ENCODE assay signal across 32 mouse cellular contexts in genomic region chr2:157953978-157954377, GRCm38 (mm10). TPM values are rescaled to one million over a fixed set of nuclear protein-coding genes. Genes with fewer than 3 reads are reported as not detected.
DNase-seq lines count a peak whose midpoint lies in the region; ATAC-seq and TF ChIP-seq lines count a peak whose summit lies in the region.
"Had no signal": no experiment of that assay in that cellular context is flagged by ENCODE, and none has a peak within 500 bp of the region (broad histone marks: within the 10 kb centered on the region; RNA-seq: fewer than 3 reads in every experiment).

No protein-coding gene starts in this region.

- no peak overlapping the region for H3K4me2 ChIP-seq in forebrain, embryonic 14.5 days (ENCODE audit: low read length)
- no peak overlapping the region for H3K4me2 ChIP-seq in forebrain, embryonic 11.5 days (ENCODE audit: low read depth, low read length, severe bottlenecking)
- H3K4me2 ChIP-seq: heart, embryonic 12.5 days; liver, embryonic 15.5 days; lung, embryonic 15.5 days; neural tube, embryonic 12.5 days had no signal

- ATAC-seq in forebrain, embryonic 14.5 days = peak; percentile 77; the same call in 1 of the 2 replicates
- ATAC-seq in forebrain, embryonic 11.5 days (replicated peaks; ENCODE audit: low FRiP score) = no peak
- ATAC-seq: CD4-positive, CD25-positive, alpha-beta regulatory T cell, adult 4 months; intestine, postnatal 0 days had no signal

- no peaks in the 10 kb centered on the region for H3K9me3 ChIP-seq in forebrain, embryonic 14.5 days (replicated peaks; ENCODE audit: control insufficient read depth, low read length)
- no peaks in the 10 kb centered on the region for H3K9me3 ChIP-seq in forebrain, embryonic 11.5 days (ENCODE audit: control insufficient read depth, low read length)
- H3K9me3 ChIP-seq: limb, embryonic 10.5 days; liver, embryonic 15.5 days; lung, embryonic 15.5 days; neural tube, embryonic 12.5 days had no signal

- peak overlapping the region; percentile 36; the same call in 1 of the 2 replicates for H3K27ac ChIP-seq in forebrain, embryonic 14.5 days (ENCODE audit: low read depth, low read length)
- no peak overlapping the region for H3K27ac ChIP-seq in forebrain, embryonic 11.5 days (ENCODE audit: low read depth, low read length)
- H3K27ac ChIP-seq: hindbrain, embryonic 10.5 days; left cerebral cortex, adult 2 months; limb, embryonic 10.5 days; liver, embryonic 15.5 days; lung, embryonic 15.5 days; neural tube, embryonic 12.5 days had no signal

- no peaks in the 10 kb centered on the region for H3K36me3 ChIP-seq in forebrain, embryonic 14.5 days (ENCODE audit: control insufficient read depth, insufficient read depth, low read length)
- no peaks in the 10 kb centered on the region for H3K36me3 ChIP-seq in forebrain, embryonic 11.5 days (ENCODE audit: control insufficient read depth, insufficient read depth, low read length)
- H3K36me3 ChIP-seq: heart, embryonic 12.5 days; hindbrain, embryonic 10.5 days; limb, embryonic 10.5 days; liver, embryonic 15.5 days; lung, embryonic 15.5 days; neural tube, embryonic 12.5 days had no signal

- no peak overlapping the region for H3K9ac ChIP-seq in forebrain, embryonic 14.5 days (ENCODE audit: low read length)
- H3K9ac ChIP-seq in forebrain, embryonic 11.5 days (ENCODE audit: low read length) = no peak overlapping the region
- H3K9ac ChIP-seq: heart, embryonic 12.5 days; liver, embryonic 15.5 days; lung, embryonic 15.5 days; neural tube, embryonic 12.5 days had no signal

- WGBS in forebrain, embryonic 14.5 days = 58% methylated on average over 5 of the region's 5 CpGs
- 87% methylated on average over 5 of the region's 5 CpGs for WGBS in forebrain, embryonic 11.5 days

- H3K4me3 ChIP-seq in forebrain, embryonic 14.5 days (ENCODE audit: low read depth, low read length) = no peak overlapping the region
- H3K4me3 ChIP-seq in forebrain, embryonic 11.5 days (ENCODE audit: low read depth, low read length) = no peak overlapping the region
- H3K4me3 ChIP-seq: heart, embryonic 12.5 days; hindbrain, embryonic 10.5 days; left cerebral cortex, adult 2 months; limb, embryonic 10.5 days; liver, embryonic 15.5 days; lung, embryonic 15.5 days; megakaryocyte, embryonic 14.5 days; neural tube, embryonic 12.5 days had no signal

- no peak for TF ChIP-seq CTCF in brain, embryonic 14.5 days (IDR thresholded peaks at IDR 0.05; ENCODE audit: borderline replicate concordance, extremely low read depth, insufficient read depth, insufficient read length)

- no peak for TF ChIP-seq POLR2A in brain, embryonic 14.5 days (IDR thresholded peaks at IDR 0.05; ENCODE audit: borderline replicate concordance, extremely low read depth, insufficient read depth, insufficient read length, poor library complexity, severe bottlenecking)

- peak; percentile 73 for DNase-seq in forebrain, embryonic 14.5 days (ENCODE audit: low spot score)
- DNase-seq in forebrain, embryonic 11.5 days (ENCODE audit: low spot score) = no peak
- DNase-seq in layer of hippocampus, adult 9-11 months = peak; percentile 34
- no peak for DNase-seq in layer of hippocampus, postnatal 36 days
- DNase-seq in brain, embryonic 14.5 days (ENCODE audit: low read depth) = peak; percentile 79
- DNase-seq in right cerebral cortex, postnatal 14 days = peak; percentile 32
- DNase-seq in kidney, adult 11 months = no peak
- DNase-seq in cerebellum, adult 9-10 months = no peak
- DNase-seq: adrenal gland, postnatal 25 days; cerebellum, adult 11 months; cerebellum, postnatal 25 days; embryo, embryonic 11 days; gastrocnemius, postnatal 25 days; heart, adult 18-20 months; heart, postnatal 10 days; kidney, postnatal 4 days; liver; lung, postnatal 36 days; midbrain, embryonic 14.5 days; retina, postnatal 1 day; thymus, postnatal 25 days had no signal

- no peaks in the 10 kb centered on the region for H3K27me3 ChIP-seq in forebrain, embryonic 14.5 days (replicated peaks; ENCODE audit: control insufficient read depth, insufficient read depth, low read length)
- H3K27me3 ChIP-seq in forebrain, embryonic 11.5 days (ENCODE audit: control insufficient read depth, insufficient read depth, low read length) = no peaks in the 10 kb centered on the region
- H3K27me3 ChIP-seq: heart, embryonic 12.5 days; liver, embryonic 15.5 days; lung, embryonic 15.5 days; neural tube, embryonic 12.5 days had no signal

- peaks cover 6% of the 10 kb centered on the region for H3K4me1 ChIP-seq in forebrain, embryonic 14.5 days (ENCODE audit: control insufficient read depth, insufficient read depth, low read length)
- H3K4me1 ChIP-seq in forebrain, embryonic 11.5 days (replicated peaks; ENCODE audit: control insufficient read depth, insufficient read depth, low read length) = peaks cover 5% of the 10 kb centered on the region; the same call in 1 of the 2 replicates
- H3K4me1 ChIP-seq: heart, embryonic 12.5 days; liver, embryonic 15.5 days; lung, embryonic 15.5 days; megakaryocyte, embryonic 14.5 days had no signal

RNA-seq across cellular contexts. Expression of gene Vstm2l, which starts 39.5 kb away (rescaled TPM):
- 4.7 and 6.8 TPM in 2 replicates for polyA plus RNA-seq in forebrain, embryonic 14.5 days (2014; fragmentation: Nextera tagmentation; extraction: Ambion mirVana)
- polyA plus RNA-seq in forebrain, embryonic 11.5 days (2014; fragmentation: Nextera tagmentation; extraction: Ambion mirVana) = 0.86 and 1.3 TPM in 2 replicates
- 100 to 1,000 TPM; 111 to 124 TPM for total RNA-seq in layer of hippocampus, postnatal 36 days (2021)
- 80.6 and 126 TPM in 2 replicates for polyA plus RNA-seq in brain, embryonic 14.5 days (2012; rRNA removed)
- total RNA-seq: gastrocnemius, postnatal 25 days had no signal
- polyA plus RNA-seq: CD4-positive, CD25-positive, alpha-beta regulatory T cell, adult 4 months; heart, embryonic 12.5 days; limb, embryonic 10.5 days; liver, embryonic 15.5 days; spleen, adult 2 months had no signal

Comparison
In these comparisons a context has a peak if more than half of its experiments do, and no peak if none do; other contexts are left out.
1. DNase-seq: peak in forebrain, embryonic 14.5 days (single experiment), layer of hippocampus, adult 9-11 months (single experiment), brain, embryonic 14.5 days (single experiment) and right cerebral cortex, postnatal 14 days (single experiment); none in forebrain, embryonic 11.5 days (single experiment), layer of hippocampus, postnatal 36 days (0 of 2), kidney, adult 11 months (single experiment) and cerebellum, adult 9-10 months (single experiment).
2. RNA of gene Vstm2l, which starts 39.5 kb away (polyA plus RNA-seq): 80.6 to 126 TPM in brain, embryonic 14.5 days; 4.7 to 6.8 TPM in forebrain, embryonic 14.5 days and 0.86 to 1.3 TPM in forebrain, embryonic 11.5 days; every median in the first group is over 10 times any median in the second.